Mouse (Mus musculus): ENCODE data around the gene Gfy. TPM values are rescaled to one million over a fixed set of nuclear protein-coding genes. Genes with fewer than 3 reads are reported as not detected.
A peak's percentile ranks its signal among the peaks of the same experiment; 100 is the strongest.

Gene Gfy
- polyA plus RNA-seq, 1 experiment from 2014 or later = not detected

DNA sequence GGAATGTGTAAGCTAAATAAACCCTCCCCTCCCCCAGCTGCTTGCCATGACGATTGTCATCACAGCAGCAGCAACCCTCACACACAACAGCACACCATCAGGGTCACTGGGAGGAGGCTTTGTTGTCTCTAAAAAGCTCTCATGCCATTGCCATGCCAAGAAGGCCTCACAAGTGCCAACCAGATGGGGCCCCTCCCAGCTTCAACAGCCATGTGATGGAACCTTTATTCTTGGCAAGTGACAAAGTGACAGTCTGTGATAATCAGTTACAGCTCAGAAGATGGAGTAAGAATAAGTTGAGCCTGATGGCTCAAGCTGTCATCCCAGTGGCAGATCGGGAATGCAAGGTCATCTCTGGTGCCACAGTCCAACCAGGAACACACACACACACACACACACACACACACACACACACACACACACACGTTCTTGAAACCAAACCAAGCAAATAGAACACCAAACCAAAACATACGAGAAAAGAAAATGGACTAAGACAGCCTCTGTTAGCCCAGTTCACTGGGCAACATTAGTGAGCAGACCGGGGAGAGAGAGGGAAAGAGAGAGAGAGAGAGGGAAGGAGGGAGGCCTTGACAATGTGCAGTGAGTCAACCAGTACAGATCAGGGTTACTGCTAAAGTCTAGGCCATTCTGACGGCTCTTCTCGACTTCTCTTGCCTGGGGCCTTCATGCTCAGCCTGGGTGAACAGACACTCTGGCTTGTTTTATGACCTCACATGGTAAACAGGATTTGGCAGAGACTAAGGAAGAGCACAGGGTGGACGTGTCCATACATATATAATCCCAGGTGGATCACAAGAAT lies 39.3 kb downstream of the Gfy start:
- Histone ChIP-seq H3K27me3 (peaks cover 22% of the 10 kb centered on the region), H3K36me3 (peaks cover 34% of the 10 kb centered on the region), H3K9ac (no peak overlapping the region), H3K9me3 (replicated peaks) (no peaks in the 10 kb centered on the region), H3K4me2 (replicated peaks) (no peak overlapping the region), H3K27ac (no peak overlapping the region), H3K4me1 (peaks cover 13% of the 10 kb centered on the region), H3K4me3 (no peak overlapping the region)
- no peak for ATAC-seq (ENCODE audit: low FRiP score)
- WGBS = 84% methylated on average over 8 of the region's 8 CpGs

DNA sequence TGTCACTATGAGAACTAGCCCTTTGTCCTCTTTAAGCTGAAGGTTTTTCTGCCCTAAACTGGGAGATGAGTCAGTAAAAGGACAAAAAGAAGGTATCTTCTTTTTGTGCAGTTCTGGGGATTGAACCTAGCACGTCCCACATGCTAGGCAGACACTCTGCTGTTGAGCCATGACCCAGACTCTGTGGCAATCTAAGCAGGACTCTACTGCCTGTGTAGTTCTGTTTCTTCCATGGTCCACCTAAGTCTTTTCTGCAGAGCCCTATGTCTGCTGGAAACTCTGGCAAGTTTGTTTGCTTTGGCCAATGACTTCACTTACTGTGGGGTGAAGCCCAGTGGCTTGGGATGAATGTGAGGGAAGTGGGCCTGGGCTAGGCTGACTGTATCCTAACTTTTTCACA lies 41.0 kb downstream of the Gfy start:
- H3K27ac ChIP-seq = no peak overlapping the region
- WGBS = 73% methylated on average over 1 of the region's 1 CpGs
- H3K9ac ChIP-seq = no peak overlapping the region
- no peak for ATAC-seq (ENCODE audit: low FRiP score)
- peaks cover 13% of the 10 kb centered on the region for H3K4me1 ChIP-seq
- no peak overlapping the region for H3K4me2 ChIP-seq (replicated peaks)
- peaks cover 16% of the 10 kb centered on the region; the same call in 1 of the 2 replicates for H3K36me3 ChIP-seq
- no peak overlapping the region for H3K4me3 ChIP-seq
- H3K9me3 ChIP-seq (replicated peaks) = no peaks in the 10 kb centered on the region
- H3K27me3 ChIP-seq = peaks cover 26% of the 10 kb centered on the region

DNA sequence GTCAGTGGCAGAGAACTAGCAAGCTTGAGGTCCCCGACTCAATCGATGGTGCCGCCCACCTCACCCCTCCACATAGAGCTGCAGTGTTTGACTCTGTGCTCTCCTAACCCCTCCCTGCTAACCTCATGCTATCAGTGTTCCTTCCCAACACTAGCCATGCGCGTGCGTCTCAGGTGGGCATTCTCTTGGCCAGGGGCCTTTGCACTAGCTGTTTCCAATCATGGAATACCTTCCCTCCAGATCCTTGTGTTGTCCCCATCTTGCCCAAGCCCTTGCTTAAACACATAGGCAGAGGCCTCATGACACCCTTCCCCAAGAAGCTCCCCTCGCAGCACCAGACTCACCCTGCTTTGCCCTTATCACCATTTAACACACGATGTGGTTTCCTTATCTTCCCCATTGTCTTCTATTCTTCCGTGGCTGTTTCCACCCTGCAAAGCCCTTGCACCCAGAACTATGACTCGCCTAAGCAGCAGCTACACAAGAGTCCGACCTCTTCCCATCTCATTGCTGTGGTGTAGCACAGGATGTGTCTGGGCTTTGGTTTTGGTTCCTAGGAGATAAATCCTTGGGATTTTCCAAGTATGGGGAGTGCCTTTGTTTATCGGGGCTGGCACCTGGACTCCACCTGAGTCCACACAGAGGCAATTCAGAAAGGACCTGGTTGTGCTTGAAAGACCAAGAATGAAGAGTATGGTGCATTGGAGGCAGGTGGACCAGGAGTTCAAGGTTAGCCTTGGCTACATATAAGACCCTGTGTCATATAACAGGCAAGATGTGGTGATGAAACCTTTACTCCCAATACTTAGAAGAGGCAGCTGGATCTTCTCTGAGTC lies 42.0 kb downstream of the Gfy start:
- H3K36me3 ChIP-seq = peaks cover 6% of the 10 kb centered on the region; the same call in 1 of the 2 replicates
- no peak overlapping the region for H3K9ac ChIP-seq
- no peak for ATAC-seq (ENCODE audit: low FRiP score)
- H3K4me1 ChIP-seq = peaks cover 13% of the 10 kb centered on the region
- no peaks in the 10 kb centered on the region for H3K9me3 ChIP-seq (replicated peaks)
- no peak overlapping the region for H3K4me3 ChIP-seq
- peaks cover 26% of the 10 kb centered on the region for H3K27me3 ChIP-seq
- 0 out of 2 replicates have a peak overlapping the region, but pooled peaks have one; percentile 12 for H3K27ac ChIP-seq
- H3K4me2 ChIP-seq (replicated peaks) = no peak overlapping the region
- WGBS = 86% methylated on average over 12 of the region's 12 CpGs

DNA sequence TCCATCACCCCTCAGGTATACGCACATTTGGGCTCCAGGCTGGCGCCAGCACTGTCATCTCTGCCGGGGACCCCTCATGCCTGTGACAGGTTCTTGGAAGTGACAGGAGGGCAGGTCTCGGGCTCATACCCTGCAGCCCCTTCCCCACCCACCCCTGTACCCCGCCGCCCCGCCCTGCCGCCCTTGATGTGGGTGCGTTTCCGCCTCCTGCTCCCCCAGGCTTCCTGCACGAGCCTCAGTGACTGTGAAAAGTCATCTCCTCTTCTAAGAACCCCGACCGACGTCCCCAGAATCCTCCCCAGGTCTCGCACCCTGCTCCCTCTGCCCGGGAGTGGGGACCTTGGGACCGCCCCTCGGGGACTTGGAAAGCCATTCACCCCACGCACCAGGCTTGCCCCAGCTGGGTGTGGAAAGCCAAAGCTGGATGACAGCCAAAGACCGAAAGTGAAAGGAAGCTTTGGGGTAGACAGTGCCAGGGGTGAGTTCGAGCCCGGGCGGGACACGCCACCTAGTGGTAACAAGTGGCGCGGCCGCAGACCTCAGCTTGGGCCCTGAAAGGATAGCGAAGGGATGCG lies 43.3 kb downstream of the Gfy start, which contains the start of the genes Gm45713 and Flt3l:
Gene Gm45713 (minus strand): TSS at position 239 of the 575 bp plus-strand sequence.
Gene Flt3l (minus strand): TSS at position 440 of the 575 bp plus-strand sequence.
- Histone ChIP-seq H3K27me3 (peaks cover 30% of the 10 kb centered on the region), H3K4me1 (peaks cover 13% of the 10 kb centered on the region), H3K36me3 (no peaks in the 10 kb centered on the region), H3K9ac (peak within 1 kb of the TSS; percentile 62), H3K9me3 (replicated peaks) (no peaks in the 10 kb centered on the region), H3K27ac (0 out of 2 replicates have a peak within 1 kb of the TSS, but pooled peaks have one; percentile 12), H3K4me3 (peak within 1 kb of the TSS; percentile 43), H3K4me2 (replicated peaks) (peak within 1 kb of the TSS; percentile 71)
- WGBS = 4% methylated on average over 29 of the region's 29 CpGs
- peak; percentile 74 for ATAC-seq (ENCODE audit: low FRiP score)

DNA sequence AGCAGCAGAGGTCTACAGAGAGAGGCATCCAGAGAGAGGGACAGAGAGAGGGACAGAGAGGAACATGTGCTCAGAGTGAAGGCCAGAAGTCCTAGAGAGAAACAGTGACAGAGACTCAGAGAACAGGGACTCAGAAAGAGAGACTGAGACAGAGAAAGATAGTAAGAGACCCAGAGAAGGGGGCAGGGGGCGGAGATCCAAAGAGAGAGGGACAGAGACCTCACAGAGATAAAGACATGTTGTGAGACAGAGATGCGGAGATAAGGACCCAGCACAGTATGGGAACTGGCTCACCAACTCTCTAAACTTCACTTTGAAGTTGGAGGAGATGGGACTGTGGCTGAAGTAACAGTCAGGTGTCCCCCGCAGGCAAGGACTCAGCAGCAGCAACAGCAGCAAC lies 44.0 kb downstream of the Gfy start:
- no peak for ATAC-seq (ENCODE audit: low FRiP score)
- Histone ChIP-seq H3K4me2 (replicated peaks) (peak overlapping the region; percentile 71; the same call in 1 of the 2 replicates), H3K9ac (no peak overlapping the region), H3K36me3 (no peaks in the 10 kb centered on the region), H3K4me3 (peak overlapping the region; percentile 43; the same call in 1 of the 2 replicates), H3K9me3 (replicated peaks) (no peaks in the 10 kb centered on the region), H3K27ac (no peak overlapping the region), H3K27me3 (peaks cover 30% of the 10 kb centered on the region), H3K4me1 (peaks cover 13% of the 10 kb centered on the region)
- WGBS = 71% methylated on average over 3 of the region's 3 CpGs

DNA sequence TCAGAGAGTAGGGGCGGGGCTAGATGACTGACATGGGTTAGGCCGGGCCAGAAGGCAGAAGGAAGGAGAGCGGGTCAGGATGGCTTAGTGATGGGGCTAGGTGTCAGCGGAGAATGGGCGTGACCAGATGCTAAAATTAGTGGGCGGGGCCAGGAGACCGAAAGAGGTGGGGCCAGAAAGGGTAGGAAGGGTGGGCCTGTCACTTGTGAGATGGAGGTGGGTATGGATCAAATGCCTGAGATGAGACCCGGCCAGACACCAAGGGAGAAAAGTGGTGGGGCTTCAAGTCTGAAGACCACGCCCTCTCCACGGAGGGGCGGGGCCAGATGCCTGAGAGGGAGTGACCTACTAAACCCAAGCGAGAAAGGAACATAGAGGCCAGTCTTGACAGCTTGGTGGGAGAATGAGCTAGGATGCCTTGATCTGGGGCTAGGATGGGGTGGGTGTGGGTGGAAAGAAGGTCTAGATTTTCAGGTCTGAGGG lies 44.8 kb downstream of the Gfy start:
- no peak overlapping the region for H3K4me3 ChIP-seq
- H3K27me3 ChIP-seq = peaks cover 30% of the 10 kb centered on the region
- WGBS = 9% methylated on average over 12 of the region's 12 CpGs
- H3K9me3 ChIP-seq (replicated peaks) = no peaks in the 10 kb centered on the region
- H3K9ac ChIP-seq = no peak overlapping the region
- no peak overlapping the region for H3K27ac ChIP-seq
- H3K4me2 ChIP-seq (replicated peaks) = no peak overlapping the region
- ATAC-seq (ENCODE audit: low FRiP score) = no peak
- peaks cover 18% of the 10 kb centered on the region for H3K4me1 ChIP-seq
- H3K36me3 ChIP-seq = no peaks in the 10 kb centered on the region

DNA sequence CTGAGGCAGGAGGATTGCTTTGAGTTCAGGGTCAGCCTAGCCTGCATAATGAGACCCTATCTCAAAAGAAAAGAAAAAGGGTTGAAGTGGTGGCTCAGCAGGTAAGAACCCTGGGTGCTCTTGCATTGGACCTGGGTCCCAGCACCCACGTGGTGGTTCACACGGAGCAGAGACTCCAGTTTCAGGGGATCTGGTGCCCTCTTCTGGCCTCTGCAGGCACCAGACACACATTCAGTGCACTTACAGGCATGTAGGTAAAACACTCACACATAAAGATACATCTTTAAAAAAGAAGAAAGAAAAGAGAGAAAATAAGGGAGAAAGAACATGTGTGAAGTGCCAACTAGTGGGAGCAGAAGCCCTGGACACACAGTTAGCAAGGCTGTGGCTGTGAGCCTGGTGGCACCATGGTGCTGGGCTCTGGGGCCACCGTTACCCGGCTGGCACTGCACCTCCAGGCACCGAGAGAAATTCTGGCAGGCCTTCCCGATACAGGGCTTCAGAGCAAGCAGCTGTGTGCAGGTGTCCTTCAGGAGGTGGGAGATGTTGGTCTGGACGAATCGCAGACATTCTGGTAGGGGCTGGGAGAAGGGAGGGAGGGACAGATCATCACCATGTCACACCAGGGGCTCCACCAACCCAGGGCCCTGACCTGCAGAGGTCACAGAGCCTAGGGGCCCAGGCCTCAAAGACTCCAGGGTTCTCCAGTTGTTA lies 45.8 kb downstream of the Gfy start:
- H3K27me3 ChIP-seq = peaks cover 30% of the 10 kb centered on the region
- H3K4me3 ChIP-seq = no peak overlapping the region
- H3K4me1 ChIP-seq = peaks cover 22% of the 10 kb centered on the region
- no peak overlapping the region for H3K27ac ChIP-seq
- 80% methylated on average over 8 of the region's 8 CpGs for WGBS
- no peaks in the 10 kb centered on the region for H3K9me3 ChIP-seq (replicated peaks)
- ATAC-seq (ENCODE audit: low FRiP score) = no peak
- no peak overlapping the region for H3K4me2 ChIP-seq (replicated peaks)
- no peaks in the 10 kb centered on the region for H3K36me3 ChIP-seq
- H3K9ac ChIP-seq = no peak overlapping the region

DNA sequence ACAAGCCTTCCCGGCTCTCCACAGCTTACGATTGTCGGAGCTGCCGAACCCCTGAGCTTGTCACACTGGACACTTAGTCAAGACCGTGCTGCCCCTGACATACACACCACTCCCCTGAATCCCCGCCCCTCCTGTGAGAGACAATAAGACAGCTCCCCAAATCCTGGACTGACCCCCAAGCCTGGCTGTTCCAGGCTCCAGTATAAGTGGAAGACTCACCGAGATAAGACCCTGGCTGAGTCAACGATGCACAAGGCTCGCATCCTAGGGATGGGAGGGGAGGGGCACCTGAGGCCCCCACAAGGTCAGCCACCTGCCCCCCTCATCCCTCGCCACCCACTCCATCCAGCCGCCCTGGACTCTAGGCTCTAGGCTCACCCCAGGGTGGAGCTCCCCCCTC lies 47.5 kb downstream of the Gfy start:
- Histone ChIP-seq H3K27me3 (peaks cover 22% of the 10 kb centered on the region), H3K4me2 (replicated peaks) (no peak overlapping the region), H3K9me3 (replicated peaks) (no peaks in the 10 kb centered on the region), H3K4me3 (no peak overlapping the region), H3K27ac (no peak overlapping the region), H3K9ac (no peak overlapping the region), H3K4me1 (peaks cover 32% of the 10 kb centered on the region), H3K36me3 (peaks cover 6% of the 10 kb centered on the region)
- 72% methylated on average over 11 of the region's 11 CpGs for WGBS
- no peak for ATAC-seq (ENCODE audit: low FRiP score)

DNA sequence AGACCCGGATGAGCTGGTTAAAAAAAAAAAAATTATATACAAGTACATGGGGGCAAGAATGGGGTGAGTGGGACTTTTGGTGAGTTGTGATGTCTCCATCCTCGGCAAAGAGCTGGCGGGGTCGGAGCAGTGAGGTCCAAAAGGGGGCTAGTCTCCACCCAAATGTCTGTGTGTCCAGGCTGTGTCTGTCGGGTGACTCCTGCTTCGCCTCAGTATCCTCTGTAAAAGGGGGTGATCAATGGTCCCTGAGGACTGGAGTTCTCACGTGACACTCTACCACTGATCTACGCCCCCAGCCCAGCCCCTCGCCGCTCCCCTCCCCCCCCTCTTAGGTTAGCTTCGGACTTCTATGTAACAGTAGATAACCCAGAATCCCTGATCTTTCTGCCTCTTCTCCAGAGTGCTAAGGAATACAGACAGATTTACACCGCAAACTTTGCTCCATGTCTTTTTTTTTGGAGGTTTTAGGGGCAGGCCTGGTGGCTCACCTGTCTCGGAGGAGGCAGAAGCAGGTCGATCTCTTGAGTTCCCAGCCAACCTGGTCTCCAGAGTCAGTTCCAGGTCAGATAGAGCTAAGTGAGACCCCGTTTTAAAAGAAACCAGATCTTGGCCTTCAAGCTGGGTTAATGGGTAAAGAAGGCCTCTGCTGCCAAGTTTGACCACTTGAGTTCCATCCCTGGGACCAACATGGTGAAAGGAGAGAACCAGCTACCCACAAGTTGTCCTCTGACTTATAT lies 49.4 kb downstream of the Gfy start:
- 54% methylated on average over 15 of the region's 15 CpGs for WGBS
- Histone ChIP-seq H3K4me3 (peak overlapping the region; percentile 87), H3K36me3 (peaks cover 25% of the 10 kb centered on the region), H3K4me1 (peaks cover 30% of the 10 kb centered on the region), H3K9ac (peak overlapping the region; percentile 69; the same call in 1 of the 2 replicates), H3K9me3 (replicated peaks) (no peaks in the 10 kb centered on the region), H3K4me2 (replicated peaks) (peak overlapping the region; percentile 60), H3K27me3 (peaks cover 7% of the 10 kb centered on the region; the same call in 1 of the 2 replicates), H3K27ac (peak overlapping the region; percentile 92; the same call in 1 of the 2 replicates)
- no peak for ATAC-seq (ENCODE audit: low FRiP score)

DNA sequence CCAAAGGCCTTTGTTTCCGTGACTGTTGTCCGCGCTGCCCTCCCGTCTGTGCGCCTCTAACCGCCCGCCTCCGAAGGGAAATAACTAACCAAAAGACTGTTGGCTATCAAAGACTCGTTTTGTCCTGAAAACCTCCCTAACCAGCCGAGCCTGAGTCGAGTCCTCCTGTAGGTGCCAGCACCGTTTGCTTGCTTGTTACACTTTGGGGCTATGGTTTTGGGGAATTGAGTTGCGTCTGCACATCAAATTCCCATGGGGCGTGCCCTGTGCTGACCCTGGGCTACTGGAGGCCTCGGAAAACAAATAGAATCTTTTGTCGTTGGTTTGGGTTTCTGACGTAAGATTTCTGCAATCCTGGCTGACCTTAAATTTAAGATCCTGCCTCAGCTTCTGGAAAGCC lies 50.1 kb downstream of the Gfy start:
- H3K27ac ChIP-seq = peak overlapping the region; percentile 92
- no peaks in the 10 kb centered on the region for H3K9me3 ChIP-seq (replicated peaks)
- WGBS = under 1% methylated on average over 17 of the region's 17 CpGs
- peak overlapping the region; percentile 60 for H3K4me2 ChIP-seq (replicated peaks)
- H3K9ac ChIP-seq = peak overlapping the region; percentile 69
- peaks cover 4% of the 10 kb centered on the region; the same call in 1 of the 2 replicates for H3K27me3 ChIP-seq
- peaks cover 34% of the 10 kb centered on the region for H3K4me1 ChIP-seq
- ATAC-seq (ENCODE audit: low FRiP score) = no peak
- peak overlapping the region; percentile 87 for H3K4me3 ChIP-seq
- H3K36me3 ChIP-seq = peaks cover 26% of the 10 kb centered on the region

Measured in hindbrain, embryonic 12.5 days (tissue).